Mouse (Mus musculus): ENCODE measurements around the gene Rsl24d1. TPM values are rescaled to one million over a fixed set of nuclear protein-coding genes. Genes with fewer than 3 reads are reported as not detected.
A peak's percentile ranks its signal among the peaks of the same experiment; 100 is the strongest.
"Not testable (repeated sequence)": the region's sequence is repeated elsewhere in the genome, so short reads cannot be mapped to it uniquely, and the experiment has no call there.

The Rsl24d1 gene
- polyA plus RNA-seq, 1 experiment = 24.5 TPM

DNA sequence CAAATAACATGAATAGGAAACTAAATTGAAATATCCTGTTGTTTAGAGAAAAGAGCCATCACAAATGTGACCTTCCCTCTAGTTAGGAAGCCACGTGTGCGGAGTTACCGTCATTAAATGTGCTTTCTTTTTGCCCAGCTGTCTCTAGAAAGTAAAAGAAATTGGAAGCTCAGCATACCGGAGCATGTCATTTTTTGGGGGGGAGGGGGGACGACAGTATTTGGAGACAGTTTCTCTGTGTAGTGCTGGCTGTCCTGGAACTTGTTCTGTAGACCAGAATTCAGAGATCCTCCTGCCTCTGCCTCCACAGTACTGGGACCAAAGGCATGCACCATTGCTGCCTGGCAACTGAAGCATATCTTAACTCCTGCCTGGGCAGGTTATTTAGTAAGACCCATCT, 11.7 kb upstream of the Rsl24d1 start, which contains the start of gene Khdc3:
Gene Khdc3 (plus strand): TSS at position 301 of the 400 bp plus-strand sequence.
- TF ChIP-seq POLR2A (IDR thresholded peaks at IDR 0.05; ENCODE audit: low read depth, low read length) = no peak
- no peak for TF ChIP-seq CTCF (conservative IDR thresholded peaks at IDR 0.05; ENCODE audit: insufficient read depth, insufficient read length, low read depth, low read length)
- Histone ChIP-seq H3K36me3 (ENCODE audit: control insufficient read depth, insufficient read depth, low read length) (no peaks in the 10 kb centered on the region), H3K4me3 (ENCODE audit: insufficient read depth, low read depth, low read length) (no peak within 1 kb of the TSS), H3K4me1 (ENCODE audit: control insufficient read depth, insufficient read depth, low read length) (no peaks in the 10 kb centered on the region), H3K27ac (ENCODE audit: insufficient read depth, low read depth, low read length) (no peak within 1 kb of the TSS), H3K27me3 (replicated peaks; ENCODE audit: control insufficient read depth, insufficient read depth, low read length) (no peaks in the 10 kb centered on the region)
- DNase-seq = no peak
- WGBS = 88% methylated on average over 5 of the region's 5 CpGs

DNA sequence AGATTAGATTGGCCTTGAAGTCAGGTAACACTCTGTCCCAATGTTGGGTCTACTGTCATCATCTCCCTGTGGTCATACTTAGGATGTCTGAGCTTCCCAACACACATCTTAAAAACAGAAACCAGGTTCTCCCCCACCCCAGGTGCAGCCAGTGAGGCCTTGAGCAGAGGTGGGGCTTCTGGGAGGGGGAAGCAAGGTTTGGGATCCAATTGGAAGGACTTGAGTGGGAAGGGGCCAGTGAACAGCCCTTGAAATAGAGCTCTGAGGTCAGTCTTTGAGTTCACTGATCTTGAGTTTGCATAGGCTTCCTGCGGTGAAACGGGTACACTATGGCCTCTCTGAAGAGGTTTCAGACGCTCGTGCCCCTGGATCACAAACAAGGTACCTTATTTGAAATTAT, 11.0 kb upstream of the Rsl24d1 start, which contains the start of gene Gm20509:
Gene Gm20509 (plus strand): TSS at position 290 of the 400 bp plus-strand sequence.
- Histone ChIP-seq H3K27me3 (replicated peaks; ENCODE audit: control insufficient read depth, insufficient read depth, low read length) (no peaks in the 10 kb centered on the region), H3K4me3 (ENCODE audit: insufficient read depth, low read depth, low read length) (peak within 1 kb of the TSS; percentile 47), H3K27ac (ENCODE audit: insufficient read depth, low read depth, low read length) (no peak within 1 kb of the TSS), H3K36me3 (ENCODE audit: control insufficient read depth, insufficient read depth, low read length) (no peaks in the 10 kb centered on the region), H3K4me1 (ENCODE audit: control insufficient read depth, insufficient read depth, low read length) (no peaks in the 10 kb centered on the region)
- TF ChIP-seq CTCF (conservative IDR thresholded peaks at IDR 0.05; ENCODE audit: insufficient read depth, insufficient read length, low read depth, low read length) (no peak), POLR2A (IDR thresholded peaks at IDR 0.05; ENCODE audit: low read depth, low read length) (no peak)
- no peak for DNase-seq
- 95% methylated on average over 4 of the region's 4 CpGs for WGBS

DNA sequence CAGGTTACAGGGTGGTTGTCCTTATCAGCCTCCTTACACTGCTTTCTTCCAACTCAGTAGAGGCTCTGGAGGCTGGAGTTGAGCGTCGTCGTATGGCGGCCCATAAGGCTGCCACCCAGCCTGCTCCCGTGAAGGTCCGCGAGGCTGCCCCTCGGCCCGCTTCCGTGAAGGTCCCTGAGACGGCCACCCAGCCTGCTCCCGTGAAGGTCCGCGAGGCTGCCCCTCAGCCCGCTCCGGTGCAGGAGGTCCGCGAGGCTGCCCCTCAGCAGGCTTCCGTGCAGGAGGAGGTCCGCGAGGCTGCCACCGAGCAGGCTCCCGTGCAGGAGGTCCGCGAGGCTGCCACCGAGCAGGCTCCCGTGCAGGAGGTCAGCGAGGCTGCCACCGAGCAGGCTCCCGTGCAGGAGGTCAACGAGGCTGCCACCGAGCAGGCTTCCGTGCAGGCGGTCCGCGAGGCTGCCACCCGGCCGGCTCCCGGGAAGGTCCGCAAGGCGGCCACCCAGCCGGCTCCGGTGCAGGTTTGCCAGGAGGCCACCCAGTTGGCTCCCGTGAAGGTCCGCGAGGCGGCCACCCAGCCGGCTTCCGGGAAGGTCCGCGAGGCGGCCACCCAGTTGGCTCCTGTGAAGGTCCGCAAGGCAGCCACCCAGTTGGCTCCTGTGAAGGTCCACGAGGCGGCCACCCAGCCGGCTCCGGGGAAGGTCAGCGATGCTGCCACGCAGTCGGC, 9.9 kb upstream of the Rsl24d1 start:
- no peak for TF ChIP-seq CTCF (conservative IDR thresholded peaks at IDR 0.05; ENCODE audit: insufficient read depth, insufficient read length, low read depth, low read length)
- no peak for TF ChIP-seq POLR2A (IDR thresholded peaks at IDR 0.05; ENCODE audit: low read depth, low read length)
- 6% methylated on average over 60 of the region's 60 CpGs for WGBS
- peak; percentile 39 for DNase-seq
- no peaks in the 10 kb centered on the region for H3K27me3 ChIP-seq (replicated peaks; ENCODE audit: control insufficient read depth, insufficient read depth, low read length)
- no peaks in the 10 kb centered on the region for H3K4me1 ChIP-seq (ENCODE audit: control insufficient read depth, insufficient read depth, low read length)
- H3K27ac ChIP-seq (ENCODE audit: insufficient read depth, low read depth, low read length) = no peak overlapping the region
- no peaks in the 10 kb centered on the region for H3K36me3 ChIP-seq (ENCODE audit: control insufficient read depth, insufficient read depth, low read length)
- peak overlapping the region; percentile 47 for H3K4me3 ChIP-seq (ENCODE audit: insufficient read depth, low read depth, low read length)

DNA sequence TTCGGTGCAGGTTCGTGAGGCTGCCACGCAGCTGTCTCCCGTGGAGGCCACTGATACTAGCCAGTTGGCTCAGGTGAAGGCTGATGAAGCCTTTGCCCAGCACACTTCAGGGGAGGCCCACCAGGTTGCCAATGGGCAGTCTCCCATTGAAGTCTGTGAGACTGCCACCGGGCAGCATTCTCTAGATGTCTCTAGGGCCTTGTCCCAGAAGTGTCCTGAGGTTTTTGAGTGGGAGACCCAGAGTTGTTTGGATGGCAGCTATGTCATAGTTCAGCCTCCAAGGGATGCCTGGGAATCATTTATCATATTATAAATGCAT, 9.4 kb upstream of the Rsl24d1 start:
- TF ChIP-seq CTCF (conservative IDR thresholded peaks at IDR 0.05; ENCODE audit: insufficient read depth, insufficient read length, low read depth, low read length) (no peak), POLR2A (IDR thresholded peaks at IDR 0.05; ENCODE audit: low read depth, low read length) (no peak)
- no peak overlapping the region for H3K27ac ChIP-seq (ENCODE audit: insufficient read depth, low read depth, low read length)
- 41% methylated on average over 5 of the region's 5 CpGs for WGBS

DNA sequence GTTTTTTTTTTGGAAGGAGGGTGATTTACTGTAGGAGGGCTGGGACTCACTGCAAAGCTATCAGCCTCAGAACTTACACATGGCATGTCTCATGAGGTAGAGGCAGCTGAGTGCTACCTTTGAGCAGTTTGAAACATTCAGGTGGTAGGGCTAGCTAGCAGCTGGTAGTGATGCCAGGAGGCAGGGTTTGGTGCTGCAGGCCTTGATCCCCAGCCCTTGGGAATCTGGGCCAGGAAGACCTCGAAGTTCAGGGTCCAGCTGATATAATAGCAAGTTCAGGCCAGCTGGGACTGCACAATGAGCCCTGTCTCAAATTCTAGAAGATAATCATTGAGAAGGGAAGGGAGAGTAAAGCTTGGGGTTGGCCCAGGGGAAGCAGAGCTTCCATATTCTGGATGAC, 8.1 kb upstream of the Rsl24d1 start:
- DNase-seq = no peak
- 62% methylated on average over 1 of the region's 1 CpGs for WGBS
- TF ChIP-seq CTCF (conservative IDR thresholded peaks at IDR 0.05; ENCODE audit: insufficient read depth, insufficient read length, low read depth, low read length) (no peak), POLR2A (IDR thresholded peaks at IDR 0.05; ENCODE audit: low read depth, low read length) (no peak)

More for the DNA sequence above, 9.4 kb upstream of the Rsl24d1 start:
- Histone ChIP-seq H3K27me3 (replicated peaks; ENCODE audit: control insufficient read depth, insufficient read depth, low read length) (no peaks in the 10 kb centered on the region), H3K36me3 (ENCODE audit: control insufficient read depth, insufficient read depth, low read length) (no peaks in the 10 kb centered on the region), H3K4me3 (ENCODE audit: insufficient read depth, low read depth, low read length) (peak overlapping the region; percentile 47; the same call in 1 of the 2 replicates), H3K4me1 (ENCODE audit: control insufficient read depth, insufficient read depth, low read length) (no peaks in the 10 kb centered on the region)
- no peak for DNase-seq

DNA sequence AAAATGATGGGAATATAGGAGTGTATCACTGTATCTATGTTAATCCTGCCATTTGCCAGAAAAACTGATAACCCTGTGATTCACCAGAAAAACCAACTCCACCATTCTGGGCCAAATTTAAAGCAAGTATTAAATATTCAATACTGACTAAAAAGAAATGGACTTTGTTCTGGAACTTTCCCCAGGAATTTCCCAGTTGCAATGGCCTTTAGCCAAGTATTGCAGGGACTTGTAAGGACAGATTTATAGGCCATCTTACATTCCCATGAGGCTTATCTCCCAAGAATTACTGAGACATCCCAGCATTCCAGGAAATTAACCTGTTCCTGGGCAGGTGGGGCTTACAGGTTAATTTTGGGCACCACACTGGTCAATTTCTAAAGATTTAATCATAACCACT, 7.5 kb upstream of the Rsl24d1 start:
- no peaks in the 10 kb centered on the region for H3K27me3 ChIP-seq (replicated peaks; ENCODE audit: control insufficient read depth, insufficient read depth, low read length)

More for the DNA sequence above, 8.1 kb upstream of the Rsl24d1 start:
- no peaks in the 10 kb centered on the region for H3K36me3 ChIP-seq (ENCODE audit: control insufficient read depth, insufficient read depth, low read length)
- no peak overlapping the region for H3K27ac ChIP-seq (ENCODE audit: insufficient read depth, low read depth, low read length)
- no peak overlapping the region for H3K4me3 ChIP-seq (ENCODE audit: insufficient read depth, low read depth, low read length)
- no peaks in the 10 kb centered on the region for H3K27me3 ChIP-seq (replicated peaks; ENCODE audit: control insufficient read depth, insufficient read depth, low read length)
- no peaks in the 10 kb centered on the region for H3K4me1 ChIP-seq (ENCODE audit: control insufficient read depth, insufficient read depth, low read length)

DNA sequence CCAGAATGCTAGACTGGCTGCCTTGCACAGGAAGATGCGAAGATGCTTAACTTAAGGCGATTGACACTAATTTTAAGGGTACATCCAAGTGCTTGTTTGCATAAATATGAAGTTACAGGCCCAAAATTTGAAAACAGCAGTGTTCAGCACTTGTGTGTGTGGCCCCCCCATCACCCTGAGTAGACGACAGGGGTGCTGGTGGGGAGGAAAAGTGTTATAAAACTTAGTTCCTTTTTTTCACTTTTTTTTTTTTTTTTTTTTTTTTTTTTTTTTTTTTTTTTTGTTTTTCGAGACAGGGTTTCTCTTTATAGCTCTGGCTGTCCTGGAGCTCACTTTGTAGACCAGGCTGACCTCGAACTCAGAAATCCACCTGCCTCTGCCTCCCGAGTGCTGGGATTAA, 3.5 kb downstream of the Rsl24d1 start:
- WGBS = 85% methylated on average over 6 of the region's 6 CpGs
- not testable (repeated sequence) for H3K4me1 ChIP-seq (ENCODE audit: control insufficient read depth, insufficient read depth, low read length); H3K27ac ChIP-seq (ENCODE audit: insufficient read depth, low read depth, low read length); DNase-seq; H3K27me3 ChIP-seq (replicated peaks; ENCODE audit: control insufficient read depth, insufficient read depth, low read length); H3K4me3 ChIP-seq (ENCODE audit: insufficient read depth, low read depth, low read length); H3K36me3 ChIP-seq (ENCODE audit: control insufficient read depth, insufficient read depth, low read length)

More for the DNA sequence above, 7.5 kb upstream of the Rsl24d1 start:
- DNase-seq = no peak
- H3K27ac ChIP-seq (ENCODE audit: insufficient read depth, low read depth, low read length) = no peak overlapping the region
- no peaks in the 10 kb centered on the region for H3K36me3 ChIP-seq (ENCODE audit: control insufficient read depth, insufficient read depth, low read length)
- no peak overlapping the region for H3K4me3 ChIP-seq (ENCODE audit: insufficient read depth, low read depth, low read length)
- no peaks in the 10 kb centered on the region for H3K4me1 ChIP-seq (ENCODE audit: control insufficient read depth, insufficient read depth, low read length)
- no peak for TF ChIP-seq CTCF (conservative IDR thresholded peaks at IDR 0.05; ENCODE audit: insufficient read depth, insufficient read length, low read depth, low read length)
- no peak for TF ChIP-seq POLR2A (IDR thresholded peaks at IDR 0.05; ENCODE audit: low read depth, low read length)
